Mouse (Mus musculus) liver, postnatal 0 days (tissue): Measurements from ENCODE around the gene Lonrf2. TPM values are rescaled to one million over a fixed set of nuclear protein-coding genes. Genes with fewer than 3 reads are reported as not detected.

Experiments
- ATAC-seq: fragments of 200-750 bp; cut with Nextera tagmentation; 2 replicates; pipeline ENCODE4 v1.8.0; 2017; ENCODE audit warnings: mild to moderate bottlenecking, moderate library complexity
- DNase-seq: peaks from one replicate; pipeline ENCODE4 v3.0.0-alpha.2; 2016
- H3K27ac ChIP-seq: fragments of 300-500 bp; sonication (generic); 2 replicates; pipeline ENCODE4 v1.5.1; 2014; ENCODE audit warnings: antibody characterized with exemption, moderate library complexity, mild to moderate bottlenecking, low read depth
- H3K27me3 ChIP-seq: fragments of 300-500 bp; sonication (generic); 2 replicates; pipeline ENCODE4 v1.6.1; 2014; ENCODE audit warnings: low read length, control low read depth, mixed read lengths; ENCODE audit not compliant: insufficient read depth
- H3K36me3 ChIP-seq: fragments of 300-500 bp; sonication (generic); replicated peaks from 2 replicates; pipeline ENCODE4 v1.6.1; 2014; ENCODE audit warnings: mild to moderate bottlenecking, control low read depth, low read length, moderate library complexity, mixed read lengths; ENCODE audit not compliant: insufficient read depth
- H3K4me1 ChIP-seq: fragments of 300-500 bp; sonication (generic); 2 replicates; pipeline ENCODE4 v1.6.1; 2014; ENCODE audit warnings: antibody characterized with exemption, mild to moderate bottlenecking, control low read depth; ENCODE audit not compliant: insufficient read depth
- H3K4me2 ChIP-seq: fragments of 300-500 bp; sonication (generic); 2 replicates; pipeline ENCODE4 v1.6.1; 2014; ENCODE audit warnings: low read depth, mild to moderate bottlenecking, low read length, moderate library complexity, mixed read lengths
- H3K4me3 ChIP-seq: fragments of 300-500 bp; sonication (generic); 2 replicates; pipeline ENCODE4 v1.5.1; 2014; ENCODE audit warnings: low read depth, low read length
- H3K9ac ChIP-seq: fragments of 300-500 bp; sonication (generic); replicated peaks from 2 replicates; pipeline ENCODE4 v1.6.1; 2014; ENCODE audit warnings: mild to moderate bottlenecking, moderate library complexity
- H3K9me3 ChIP-seq: fragments of 300-500 bp; sonication (generic); 2 replicates; pipeline ENCODE4 v1.6.1; 2016; ENCODE audit warnings: mild to moderate bottlenecking, control low read depth, low read length, mixed read lengths
- CTCF ChIP-seq: sonication (generic); IDR thresholded peaks from 2 replicates; pipeline ENCODE4 v1.5.1; 2016; ENCODE audit warnings: antibody characterized with exemption, low read depth
- EP300 ChIP-seq: IDR thresholded peaks from 2 replicates; pipeline ENCODE4 v1.6.1; 2016; ENCODE audit warnings: antibody characterized with exemption, low read depth, mild to moderate bottlenecking
- WGBS: fragments of 180-500 bp; shearing (Covaris S2); extraction: QIAGEN DNeasy Blood & Tissue Kit; methylation state at CpG from one replicate; pipeline ENCODE4 v1.1.7; 2014; ENCODE audit not compliant: insufficient replicate concordance; 5-methylcytosine and 5-hydroxymethylcytosine counted together
- polyA plus RNA-seq: library from polyadenylated mRNA; unstranded; fragments of >200 nt; fragmentation: Nextera tagmentation; extraction: Ambion mirVana; gene quantifications from 2 replicates; pipeline ENCODE4 v1.2.1, GENCODE M21; 2015

Gene Lonrf2
- polyA plus RNA-seq, 1 experiment from 2014 or later = 0.01 TPM

GRCm38 (mm10) chr1:38788904-38789303 lies 47.6 kb downstream of the Lonrf2 start:
- Histone ChIP-seq H3K9ac (no peak overlapping the region), H3K9me3 (no peaks in the 10 kb centered on the region), H3K4me2 (no peak overlapping the region), H3K4me3 (no peak overlapping the region), H3K27me3 (no peaks in the 10 kb centered on the region), H3K27ac (no peak overlapping the region), H3K4me1 (no peaks in the 10 kb centered on the region), H3K36me3 (no peaks in the 10 kb centered on the region)
- DNase-seq = no peak
- WGBS = 45% methylated on average over 3 of the region's 3 CpGs
- no peak for ATAC-seq
- TF ChIP-seq CTCF (peak; percentile 65), EP300 (no peak)

GRCm38 (mm10) chr1:38787443-38787842 lies 49.1 kb downstream of the Lonrf2 start:
- Histone ChIP-seq H3K4me1 (no peaks in the 10 kb centered on the region), H3K4me2 (no peak overlapping the region), H3K9ac (no peak overlapping the region), H3K36me3 (no peaks in the 10 kb centered on the region), H3K27ac (no peak overlapping the region), H3K4me3 (no peak overlapping the region), H3K9me3 (no peaks in the 10 kb centered on the region), H3K27me3 (no peaks in the 10 kb centered on the region)
- peak; percentile 39 for DNase-seq
- WGBS = 9% methylated on average over 5 of the region's 5 CpGs
- TF ChIP-seq EP300 (no peak), CTCF (peak; percentile 90)
- 0 out of 2 replicates have a peak, but pooled peaks have one; percentile 29 for ATAC-seq

DNA sequence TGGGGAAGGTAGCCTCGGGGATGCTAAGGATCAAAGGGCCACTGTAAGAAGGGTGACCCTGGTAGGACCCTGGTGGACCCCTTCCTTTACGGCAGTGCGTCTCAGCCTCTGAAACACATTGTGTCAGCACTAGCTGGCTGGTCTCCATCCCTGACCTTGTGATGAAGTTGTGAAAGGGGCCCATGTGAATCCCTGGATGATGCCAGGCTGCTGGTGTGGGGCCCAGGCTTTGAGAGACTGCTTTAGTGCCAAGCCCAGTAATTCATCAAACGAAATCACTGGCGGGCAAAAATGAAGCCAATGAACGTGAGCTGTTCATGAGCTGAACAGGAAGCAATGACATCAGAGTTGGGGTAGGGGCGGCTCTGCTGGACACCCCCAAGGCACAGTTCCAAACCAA lies 50.2 kb downstream of the Lonrf2 start:
- Histone ChIP-seq H3K27ac (no peak overlapping the region), H3K9ac (no peak overlapping the region), H3K9me3 (no peaks in the 10 kb centered on the region), H3K4me1 (no peaks in the 10 kb centered on the region), H3K4me3 (no peak overlapping the region), H3K4me2 (no peak overlapping the region), H3K36me3 (no peaks in the 10 kb centered on the region), H3K27me3 (no peaks in the 10 kb centered on the region)
- TF ChIP-seq EP300 (no peak), CTCF (no peak)
- 62% methylated on average over 7 of the region's 7 CpGs for WGBS
- no peak for DNase-seq
- ATAC-seq = no peak

GRCm38 (mm10) chr1:38778271-38778670 lies 58.2 kb downstream of the Lonrf2 start:
- H3K4me3 ChIP-seq = no peak overlapping the region
- H3K4me2 ChIP-seq = no peak overlapping the region
- H3K36me3 ChIP-seq = no peaks in the 10 kb centered on the region
- 81% methylated on average over 1 of the region's 1 CpGs for WGBS
- no peaks in the 10 kb centered on the region for H3K27me3 ChIP-seq
- H3K9me3 ChIP-seq = no peaks in the 10 kb centered on the region
- no peaks in the 10 kb centered on the region for H3K4me1 ChIP-seq
- no peak overlapping the region for H3K9ac ChIP-seq
- ATAC-seq (no peak), DNase-seq (no peak)
- no peak for TF ChIP-seq EP300
- 0 out of 2 replicates have a peak, but pooled peaks have one; percentile 25 for TF ChIP-seq CTCF
- H3K27ac ChIP-seq = no peak overlapping the region

DNA sequence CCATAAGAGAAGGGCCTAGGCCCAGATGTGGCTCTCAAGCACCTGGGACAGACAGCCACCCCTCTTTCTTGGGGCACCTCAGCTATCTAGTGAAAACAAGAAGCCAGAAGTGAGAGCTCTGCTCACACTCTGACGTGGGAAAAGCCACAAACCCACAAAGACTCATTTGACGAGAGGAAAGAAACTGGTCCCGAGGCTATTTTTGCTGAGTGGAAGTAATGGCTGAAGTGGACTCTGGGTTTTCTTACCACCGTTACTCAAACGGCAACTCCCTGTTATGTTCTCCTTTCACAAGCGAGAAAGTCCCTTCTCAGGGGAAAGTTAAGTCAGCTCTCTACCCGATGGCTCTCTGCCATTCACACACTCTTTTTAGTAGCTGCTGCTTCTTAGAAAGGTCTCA lies 59.0 kb downstream of the Lonrf2 start:
- Histone ChIP-seq H3K4me1 (no peaks in the 10 kb centered on the region), H3K36me3 (no peaks in the 10 kb centered on the region), H3K4me3 (no peak overlapping the region), H3K27me3 (no peaks in the 10 kb centered on the region), H3K9me3 (no peaks in the 10 kb centered on the region), H3K4me2 (no peak overlapping the region), H3K27ac (no peak overlapping the region), H3K9ac (no peak overlapping the region)
- no peak for ATAC-seq
- WGBS = 37% methylated on average over 7 of the region's 7 CpGs
- DNase-seq = no peak
- TF ChIP-seq EP300 (no peak), CTCF (no peak)

- H3K27me3 ChIP-seq = no peaks in the 10 kb centered on the region
- ATAC-seq (no peak), DNase-seq (no peak)
- H3K4me2 ChIP-seq = no peak overlapping the region
- no peaks in the 10 kb centered on the region for H3K9me3 ChIP-seq
- H3K9ac ChIP-seq = no peak overlapping the region
- H3K36me3 ChIP-seq = no peaks in the 10 kb centered on the region
- 58% methylated on average over 5 of the region's 5 CpGs for WGBS
- no peak overlapping the region for H3K4me3 ChIP-seq
- no peaks in the 10 kb centered on the region for H3K4me1 ChIP-seq
- H3K27ac ChIP-seq = no peak overlapping the region
- TF ChIP-seq EP300 (no peak), CTCF (no peak)
Observed at GRCm38 (mm10) chr1:38775713-38776112, 60.8 kb downstream of the Lonrf2 start.

DNA sequence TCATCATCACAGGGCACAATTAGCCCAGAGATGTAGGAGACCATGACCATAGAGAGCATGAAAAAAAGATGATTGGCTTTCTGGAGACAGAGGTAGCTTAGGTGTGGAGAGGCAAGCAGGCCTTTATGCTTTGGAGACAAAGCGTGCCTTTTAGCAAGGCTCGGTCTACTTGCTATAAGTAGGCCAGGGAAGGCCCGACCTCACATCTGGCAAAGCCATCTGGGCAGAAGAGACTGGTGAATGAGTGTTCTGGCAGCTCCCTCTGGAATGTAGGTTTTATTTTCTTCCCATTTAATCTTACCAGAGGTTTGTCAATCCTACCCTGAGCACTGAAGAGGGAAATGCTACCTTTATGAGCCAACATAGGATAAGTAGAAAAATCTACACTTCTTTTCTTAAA lies 65.8 kb downstream of the Lonrf2 start:
- TF ChIP-seq CTCF (no peak), EP300 (no peak)
- DNase-seq (no peak), ATAC-seq (no peak)
- WGBS = 81% methylated on average over 3 of the region's 3 CpGs
- no peaks in the 10 kb centered on the region for H3K27me3 ChIP-seq
- no peaks in the 10 kb centered on the region for H3K36me3 ChIP-seq
- H3K9me3 ChIP-seq = no peaks in the 10 kb centered on the region
- no peak overlapping the region for H3K4me2 ChIP-seq
- H3K27ac ChIP-seq = no peak overlapping the region
- no peaks in the 10 kb centered on the region for H3K4me1 ChIP-seq
- no peak overlapping the region for H3K4me3 ChIP-seq
- no peak overlapping the region for H3K9ac ChIP-seq
